Mouse (Mus musculus): ENCODE measurements around the gene Zfp988.
"Not testable (repeated sequence)": the region's sequence is repeated elsewhere in the genome, so short reads cannot be mapped to it uniquely, and the experiment has no call there.

Gene Zfp988

GRCm38 (mm10) chr4:147343042-147343908, 37.8 kb downstream of the Zfp988 start:
- DNase-seq (ENCODE audit: low spot score in 2 of 2): not testable (repeated sequence)

- not testable (repeated sequence) for DNase-seq (ENCODE audit: low spot score in 2 of 2)
Observed at GRCm38 (mm10) chr4:147345061-147345554, 39.6 kb downstream of the Zfp988 start.

- not testable (repeated sequence) for DNase-seq (ENCODE audit: low spot score in 2 of 2)
Observed at GRCm38 (mm10) chr4:147346361-147347035, 41.0 kb downstream of the Zfp988 start.

GRCm38 (mm10) chr4:147347300-147347699, 41.8 kb downstream of the Zfp988 start:
- DNase-seq (ENCODE audit: low spot score in 2 of 2): not testable (repeated sequence)

- not testable (repeated sequence) for DNase-seq (ENCODE audit: low spot score in 2 of 2)
Observed at GRCm38 (mm10) chr4:147347880-147348279, 42.4 kb downstream of the Zfp988 start.

- DNase-seq (ENCODE audit: low spot score in 2 of 2): not testable (repeated sequence)
Observed at GRCm38 (mm10) chr4:147348401-147348800, 42.9 kb downstream of the Zfp988 start.

GRCm38 (mm10) chr4:147348906-147349686, 43.6 kb downstream of the Zfp988 start:
- not testable (repeated sequence) for DNase-seq (ENCODE audit: low spot score in 2 of 2)

- not testable (repeated sequence) for DNase-seq (ENCODE audit: low spot score in 2 of 2)
Observed at GRCm38 (mm10) chr4:147349687-147350415, 44.4 kb downstream of the Zfp988 start.

GRCm38 (mm10) chr4:147350541-147350940, 45.1 kb downstream of the Zfp988 start:
- DNase-seq (ENCODE audit: low spot score in 2 of 2): not testable (repeated sequence)

- DNase-seq (ENCODE audit: low spot score in 2 of 2): not testable (repeated sequence)
Observed at GRCm38 (mm10) chr4:147351376-147351980, 46.0 kb downstream of the Zfp988 start.

- not testable (repeated sequence) for DNase-seq (ENCODE audit: low spot score in 2 of 2)
Observed at GRCm38 (mm10) chr4:147353626-147354025, 48.2 kb downstream of the Zfp988 start.

- not testable (repeated sequence) for DNase-seq (ENCODE audit: low spot score in 2 of 2)
Observed at GRCm38 (mm10) chr4:147356042-147356441, 50.6 kb downstream of the Zfp988 start.

- DNase-seq (ENCODE audit: low spot score in 2 of 2): not testable (repeated sequence)
Observed at GRCm38 (mm10) chr4:147357195-147357594, 51.7 kb downstream of the Zfp988 start.

- not testable (repeated sequence) for DNase-seq (ENCODE audit: low spot score in 2 of 2)
Observed at GRCm38 (mm10) chr4:147361003-147361402, 55.5 kb downstream of the Zfp988 start, which contains the start of gene Zfp978. Zfp978 (plus strand) TSS chr4:147361303.

- not testable (repeated sequence) for DNase-seq (ENCODE audit: low spot score in 2 of 2)
Observed at GRCm38 (mm10) chr4:147361872-147362271, 56.4 kb downstream of the Zfp988 start.

- DNase-seq (ENCODE audit: low spot score in 2 of 2): not testable (repeated sequence)
Observed at GRCm38 (mm10) chr4:147369564-147369963, 64.1 kb downstream of the Zfp988 start.

GRCm38 (mm10) chr4:147383199-147383598, 77.7 kb downstream of the Zfp988 start:
- not testable (repeated sequence) for DNase-seq (ENCODE audit: low spot score in 2 of 2)
